Mouse (Mus musculus) myocyte (in vitro differentiated cells): ENCODE data around the gene Gm47996.

Source experiments
- E2F4 ChIP-seq: IDR thresholded peaks from one replicate; pipeline ENCODE4 v1.6.1; 2011; ENCODE audit warnings: mild to moderate bottlenecking, control low read depth, moderate library complexity; ENCODE audit not compliant: insufficient read depth
- MAX ChIP-seq: IDR thresholded peaks from one replicate; pipeline ENCODE4 v1.6.1; 2011; ENCODE audit warnings: low read depth, mild to moderate bottlenecking, control low read depth
- MYOD1 ChIP-seq, 3 experiments: IDR thresholded peaks; one replicate each; pipeline ENCODE4 v1.6.1; 2011; ENCODE audit warnings: control low read depth in 2 of 3, low read depth in 2 of 3, mild to moderate bottlenecking in 2 of 3, moderate library complexity in 1 of 3; ENCODE audit not compliant: insufficient read length in 2 of 3, control insufficient read depth in 1 of 3
- MYOG ChIP-seq, 3 experiments: IDR thresholded peaks; one replicate each; pipeline ENCODE4 v1.6.1; 2011; ENCODE audit warnings: control low read depth in 2 of 3, low read depth in 2 of 3, mild to moderate bottlenecking in 2 of 3; ENCODE audit not compliant: insufficient read length in 2 of 3, control insufficient read depth in 1 of 3, insufficient read depth in 1 of 3
- POLR2A ChIP-seq: IDR thresholded peaks from one replicate; pipeline ENCODE4 v1.6.1; 2011; ENCODE audit warnings: low read depth, mild to moderate bottlenecking, control low read depth, moderate library complexity; ENCODE audit not compliant: insufficient read length
- POLR2AphosphoS2 ChIP-seq: IDR thresholded peaks from one replicate; pipeline ENCODE4 v1.6.1; 2011; ENCODE audit warnings: low read depth, control low read depth; ENCODE audit not compliant: insufficient read length
- SRF ChIP-seq: IDR thresholded peaks from one replicate; pipeline ENCODE4 v1.6.1; 2011; ENCODE audit warnings: low read depth; ENCODE audit not compliant: control insufficient read depth, insufficient read length
- TCF12 ChIP-seq: IDR thresholded peaks from one replicate; pipeline ENCODE4 v1.6.1; 2011; ENCODE audit warnings: mild to moderate bottlenecking, control low read depth; ENCODE audit not compliant: poor library complexity, insufficient read depth, severe bottlenecking
- TCF3 ChIP-seq: IDR thresholded peaks from one replicate; pipeline ENCODE4 v1.6.1; 2011; ENCODE audit warnings: low read depth, control low read depth; ENCODE audit not compliant: insufficient read length
- USF1 ChIP-seq: IDR thresholded peaks from one replicate; pipeline ENCODE4 v1.6.1; 2011; ENCODE audit warnings: low read depth, mild to moderate bottlenecking, control low read depth, moderate library complexity

DNA sequence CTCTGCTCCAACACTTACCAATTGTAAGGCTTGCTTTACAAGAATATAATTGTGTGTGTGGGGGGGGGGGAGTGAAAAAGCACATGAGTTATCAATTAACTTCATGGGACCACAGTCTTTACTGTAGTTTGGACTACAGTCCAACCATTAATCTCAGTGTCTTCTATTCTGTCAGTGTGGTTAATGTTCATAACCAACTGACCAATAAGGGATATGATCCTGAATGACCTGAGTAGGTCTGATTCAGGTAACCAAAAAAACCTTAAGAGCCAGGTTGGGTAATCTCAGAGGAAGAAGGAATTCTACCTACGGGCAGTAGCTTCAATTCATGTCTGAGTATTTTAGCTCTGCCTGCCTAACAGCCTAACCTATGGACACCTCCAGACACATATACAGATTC, 14.6 kb downstream of the Gm47996 start:
- TF ChIP-seq POLR2A (no peak), USF1 (no peak), E2F4 (no peak), MYOD1 (IDR thresholded peaks at IDR 0.05; ENCODE audit: control insufficient read depth in 1 of 3, insufficient read length in 2 of 3, low read depth in 2 of 3) (no peak), MAX (no peak), POLR2AphosphoS2 (no peak), MYOG (IDR thresholded peaks at IDR 0.05; ENCODE audit: control insufficient read depth in 1 of 3, insufficient read depth in 1 of 3, insufficient read length in 2 of 3, low read depth in 2 of 3) (no peak), TCF3 (no peak), TCF12 (no peak), SRF (no peak)
